Mouse (Mus musculus) hindbrain, embryonic 15.5 days (tissue): Measurements from ENCODE around the gene Tfap4. TPM values are rescaled to one million over a fixed set of nuclear protein-coding genes. Genes with fewer than 3 reads are reported as not detected.
"Not testable (repeated sequence)": the region's sequence is repeated elsewhere in the genome, so short reads cannot be mapped to it uniquely, and the experiment has no call there.

Experiments used
- ATAC-seq: fragments of 200-750 bp; cut with Nextera tagmentation; 2 replicates; pipeline ENCODE4 v1.8.0; 2017; ENCODE audit warnings: low read depth, moderate number of reproducible peaks, moderate TSS enrichment; ENCODE audit not compliant: low FRiP score
- H3K27ac ChIP-seq: fragments of 300-500 bp; sonication (generic); replicated peaks from 2 replicates; pipeline ENCODE4 v1.5.1; 2015; ENCODE audit warnings: mild to moderate bottlenecking, inconsistent platforms
- H3K27me3 ChIP-seq: fragments of 300-500 bp; sonication (generic); 2 replicates; pipeline ENCODE4 v1.6.1; 2015; ENCODE audit warnings: control low read depth, inconsistent platforms
- H3K36me3 ChIP-seq: fragments of 300-500 bp; sonication (generic); 2 replicates; pipeline ENCODE4 v1.6.1; 2015; ENCODE audit warnings: control low read depth, inconsistent platforms
- H3K4me1 ChIP-seq: fragments of 300-500 bp; sonication (generic); replicated peaks from 2 replicates; pipeline ENCODE4 v1.6.1; 2015; ENCODE audit warnings: control low read depth, inconsistent platforms
- H3K4me2 ChIP-seq: fragments of 300-500 bp; sonication (generic); 2 replicates; pipeline ENCODE4 v1.6.1; 2015; ENCODE audit warnings: moderate library complexity, mild to moderate bottlenecking, inconsistent platforms
- H3K4me3 ChIP-seq: fragments of 300-500 bp; sonication (generic); 2 replicates; pipeline ENCODE4 v1.5.1; 2015; ENCODE audit warnings: mild to moderate bottlenecking, inconsistent platforms
- H3K9ac ChIP-seq: fragments of 300-500 bp; sonication (generic); 2 replicates; pipeline ENCODE4 v1.6.1; 2015; ENCODE audit warnings: inconsistent platforms
- H3K9me3 ChIP-seq: fragments of 300-500 bp; sonication (generic); 2 replicates; pipeline ENCODE4 v1.6.1; 2016; ENCODE audit warnings: control low read depth, inconsistent platforms
- WGBS: fragments of 180-500 bp; shearing (Covaris S2); methylation state at CpG from one replicate; pipeline ENCODE4 v1.1.7; 2015; 5-methylcytosine and 5-hydroxymethylcytosine counted together
- polyA plus RNA-seq: library from polyadenylated mRNA; unstranded; fragments of >200 nt; fragmentation: Nextera tagmentation; extraction: Ambion mirVana; gene quantifications from 2 replicates; pipeline ENCODE4 v1.2.1, GENCODE M21; 2015

Tfap4 gene
- polyA plus RNA-seq, 1 experiment from 2014 or later: 8.2 TPM

DNA sequence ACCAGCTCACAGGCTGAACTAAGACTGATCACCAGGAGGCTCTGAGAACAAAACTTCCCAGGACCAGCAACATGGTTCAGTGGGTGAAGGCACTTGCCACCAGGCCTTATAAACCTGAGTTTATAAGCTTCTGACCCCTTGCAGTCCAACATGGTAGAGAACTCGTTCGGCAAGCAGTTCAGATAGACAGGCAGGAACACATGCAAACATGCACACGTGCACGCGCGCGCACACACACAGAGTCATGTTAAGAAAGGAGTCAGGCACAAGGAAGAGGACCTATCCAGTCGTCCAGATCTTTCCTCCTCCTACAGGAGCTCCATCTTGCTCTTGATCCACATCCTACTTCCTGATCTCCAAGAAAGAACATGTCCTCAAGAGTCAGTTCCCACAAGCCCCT lies 12.8 kb downstream of the Tfap4 start:
- Histone ChIP-seq H3K4me2 (no peak overlapping the region), H3K4me3 (no peak overlapping the region), H3K9ac (no peak overlapping the region), H3K36me3 (peaks cover 21% of the 10 kb centered on the region), H3K9me3 (no peaks in the 10 kb centered on the region), H3K27me3 (no peaks in the 10 kb centered on the region), H3K27ac (no peak overlapping the region), H3K4me1 (peaks cover 6% of the 10 kb centered on the region)
- WGBS: 94% methylated on average over 8 of the region's 8 CpGs
- ATAC-seq: no peak

DNA sequence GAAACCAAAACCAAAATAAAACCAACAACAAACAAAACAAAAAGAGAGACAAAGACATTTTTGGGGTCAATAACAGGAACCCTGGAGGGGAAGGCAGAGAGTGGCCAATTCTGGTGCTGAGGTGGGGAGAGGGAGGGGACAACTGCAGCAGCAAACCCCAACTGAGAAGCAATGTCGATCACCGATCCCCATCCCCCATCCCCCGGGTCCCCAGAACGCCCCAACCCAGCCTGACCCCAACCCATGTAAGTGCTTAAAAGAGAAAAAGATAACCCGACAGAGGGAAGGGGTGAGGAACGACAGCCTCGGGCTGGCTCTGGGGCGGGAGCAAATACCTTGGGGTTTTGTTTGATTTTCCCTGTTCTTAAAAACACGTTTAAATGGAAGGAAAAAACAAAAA lies 14.8 kb downstream of the Tfap4 start:
- peaks cover 19% of the 10 kb centered on the region for H3K4me1 ChIP-seq
- H3K4me2 ChIP-seq: no peak overlapping the region
- H3K9ac ChIP-seq: no peak overlapping the region
- no peaks in the 10 kb centered on the region for H3K27me3 ChIP-seq
- H3K9me3 ChIP-seq: no peaks in the 10 kb centered on the region
- no peak overlapping the region for H3K4me3 ChIP-seq
- no peak for ATAC-seq
- H3K27ac ChIP-seq: no peak overlapping the region
- peaks cover 21% of the 10 kb centered on the region for H3K36me3 ChIP-seq
- 76% methylated on average over 9 of the region's 9 CpGs for WGBS

DNA sequence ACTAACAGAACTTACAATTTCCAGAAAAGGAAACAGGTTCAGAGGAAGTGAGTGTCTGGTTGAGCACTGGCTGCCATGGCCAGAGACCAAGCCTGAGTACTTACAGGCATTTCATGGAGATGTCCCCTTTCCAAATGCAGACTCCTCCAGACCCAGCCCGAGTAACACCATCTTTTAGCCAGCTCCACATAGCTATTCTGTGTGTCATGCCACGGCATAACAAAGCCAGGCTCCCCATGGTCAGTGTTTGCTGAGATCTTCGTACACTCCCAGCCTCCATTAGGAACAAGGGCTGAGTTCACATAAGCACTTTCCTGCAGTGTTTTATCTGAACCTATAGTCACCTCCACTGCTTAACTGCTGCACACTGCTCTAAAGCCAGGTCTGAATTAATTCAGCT lies 16.4 kb downstream of the Tfap4 start:
- ATAC-seq: no peak
- 69% methylated on average over 3 of the region's 3 CpGs for WGBS
- peaks cover 12% of the 10 kb centered on the region for H3K36me3 ChIP-seq

DNA sequence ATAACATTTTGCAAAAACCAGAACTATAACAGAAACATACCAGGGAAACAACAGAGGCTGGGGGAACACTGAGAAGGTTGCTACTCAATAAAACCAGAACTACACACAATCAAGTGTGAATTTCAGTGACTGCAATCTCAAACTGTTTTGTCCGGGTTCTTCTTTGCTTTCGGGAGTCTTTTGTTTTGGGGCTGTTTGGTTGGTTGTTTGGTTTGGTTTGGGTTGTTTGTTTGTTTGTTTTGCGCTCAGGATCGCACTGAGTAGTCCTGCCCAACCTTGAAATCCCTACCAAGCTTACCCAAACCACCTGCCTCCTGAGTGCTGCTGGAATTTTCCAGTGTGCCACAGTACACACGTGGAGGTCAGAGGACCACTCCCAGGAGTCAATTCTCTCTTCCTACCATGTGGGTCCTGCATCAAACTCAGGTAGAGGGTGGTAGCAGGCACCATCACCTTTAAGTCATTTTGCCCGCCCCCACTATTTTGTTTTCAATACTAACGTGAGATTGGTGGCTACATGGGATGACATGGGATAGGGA lies 17.3 kb downstream of the Tfap4 start:
- peak overlapping the region; percentile 78; the same call in 1 of the 2 replicates for H3K27ac ChIP-seq
- no peak for ATAC-seq
- H3K4me3 ChIP-seq: peak overlapping the region; percentile 44
- no peaks in the 10 kb centered on the region for H3K27me3 ChIP-seq
- 47% methylated on average over 7 of the region's 7 CpGs for WGBS
- H3K36me3 ChIP-seq: peaks cover 12% of the 10 kb centered on the region
- H3K4me1 ChIP-seq: peaks cover 19% of the 10 kb centered on the region
- peak overlapping the region; percentile 64 for H3K4me2 ChIP-seq
- H3K9me3 ChIP-seq: no peaks in the 10 kb centered on the region
- peak overlapping the region; percentile 1 for H3K9ac ChIP-seq

More for the DNA sequence above, 16.4 kb downstream of the Tfap4 start:
- H3K9ac ChIP-seq: no peak overlapping the region
- no peak overlapping the region for H3K4me2 ChIP-seq
- H3K9me3 ChIP-seq: no peaks in the 10 kb centered on the region
- no peaks in the 10 kb centered on the region for H3K27me3 ChIP-seq
- H3K27ac ChIP-seq: no peak overlapping the region
- H3K4me3 ChIP-seq: no peak overlapping the region
- H3K4me1 ChIP-seq: peaks cover 19% of the 10 kb centered on the region

DNA sequence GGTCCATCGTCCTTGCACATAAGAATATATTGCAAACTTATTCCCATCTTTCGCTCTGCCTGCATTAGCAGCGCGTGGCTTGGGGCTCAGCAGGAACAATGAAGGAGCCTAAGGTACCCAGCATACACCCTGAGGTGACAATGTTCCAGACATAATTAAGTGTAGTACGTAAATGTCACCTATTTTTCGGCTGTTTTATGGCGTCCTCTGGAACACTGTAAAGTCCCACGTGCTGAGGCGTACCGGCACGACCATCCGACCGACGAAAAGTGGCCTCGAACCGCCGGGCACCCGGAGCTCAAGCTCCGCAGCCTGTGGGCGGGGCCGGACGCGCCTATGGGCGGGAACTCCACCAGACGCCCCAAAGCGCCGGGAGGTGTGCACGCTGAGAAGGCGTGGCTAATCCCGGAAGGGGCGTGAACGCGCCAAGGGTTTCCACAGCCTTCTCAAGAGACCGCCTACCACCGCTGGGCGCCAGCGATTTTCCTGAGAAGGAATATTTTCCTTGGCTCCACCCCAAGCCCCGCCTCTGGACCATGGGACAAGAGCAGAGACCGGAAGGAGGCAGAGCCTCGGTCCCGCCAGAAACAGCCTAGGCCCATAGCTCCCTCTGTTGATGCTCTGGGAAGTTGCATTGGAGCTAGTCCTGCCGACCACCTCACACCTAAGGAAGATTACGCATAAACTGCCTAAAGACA lies 18.0 kb downstream of the Tfap4 start, which contains the start of gene Srl:
TSS of gene Srl (minus strand) at position 316 of the 698 bp plus-strand sequence.
- Histone ChIP-seq H3K9me3 (no peaks in the 10 kb centered on the region), H3K9ac (peak within 1 kb of the TSS; percentile 37), H3K4me3 (peak within 1 kb of the TSS; percentile 44), H3K4me1 (peaks cover 19% of the 10 kb centered on the region), H3K27me3 (no peaks in the 10 kb centered on the region), H3K27ac (peak within 1 kb of the TSS; percentile 78), H3K36me3 (peaks cover 12% of the 10 kb centered on the region), H3K4me2 (peak within 1 kb of the TSS; percentile 64)
- WGBS: under 1% methylated on average over 43 of the region's 43 CpGs
- ATAC-seq: peak; percentile 98

DNA sequence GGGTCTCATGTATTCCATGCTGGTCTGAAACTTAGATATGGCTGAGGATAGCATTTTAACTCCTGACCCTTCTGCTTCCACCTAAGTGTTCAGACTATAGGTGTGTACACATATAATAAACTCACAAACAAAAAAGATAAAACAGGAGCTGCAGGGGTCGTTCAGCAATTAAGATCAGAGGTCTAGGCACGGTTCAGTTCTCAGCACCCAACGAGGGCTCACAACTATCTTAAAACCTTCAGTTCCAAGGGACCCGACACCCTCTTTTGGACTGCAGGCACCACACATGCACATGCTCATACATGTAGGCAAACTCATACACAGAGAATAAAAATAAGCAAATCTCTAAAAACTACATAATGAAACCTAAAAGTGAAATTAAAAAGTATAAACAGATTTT lies 18.6 kb downstream of the Tfap4 start:
- ATAC-seq: no peak
- 69% methylated on average over 4 of the region's 4 CpGs for WGBS

DNA sequence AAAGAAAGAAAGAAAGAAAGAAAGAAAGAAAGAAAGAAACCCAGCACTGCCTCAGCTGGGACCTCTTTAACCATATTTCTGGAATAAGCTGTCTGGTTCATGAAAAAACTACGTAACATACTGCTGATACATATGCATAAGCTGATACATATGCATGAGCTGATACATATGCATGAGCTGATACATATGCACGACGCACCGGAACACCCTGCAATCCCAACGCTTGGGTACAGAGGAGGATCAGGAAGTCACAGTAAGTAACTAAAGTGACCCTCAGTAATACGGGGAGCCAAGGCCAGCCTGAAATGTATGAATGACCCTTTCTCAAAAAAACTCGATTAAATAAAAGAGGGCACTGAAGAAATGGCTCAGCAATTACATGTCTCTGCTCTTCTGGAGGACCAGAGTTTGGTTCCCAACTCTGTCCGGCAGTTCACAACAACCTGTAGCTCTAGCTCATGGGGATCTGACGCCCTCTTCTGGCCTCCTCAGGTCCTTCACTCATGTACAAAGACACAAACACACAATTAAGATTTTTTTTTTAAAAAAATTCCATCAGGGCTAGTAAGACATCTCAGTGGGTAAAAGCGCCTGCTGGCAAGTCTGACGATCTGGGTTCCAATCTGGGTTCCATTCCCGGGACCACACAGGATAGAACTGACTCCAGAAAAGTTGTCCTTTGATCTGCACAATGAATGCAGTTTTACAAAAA lies 19.4 kb downstream of the Tfap4 start:
- Histone ChIP-seq H3K9me3 (no peaks in the 10 kb centered on the region), H3K27ac (no peak overlapping the region), H3K4me3 (no peak overlapping the region), H3K4me2 (0 out of 2 replicates have a peak overlapping the region, but pooled peaks have one; percentile 64), H3K4me1 (peaks cover 19% of the 10 kb centered on the region), H3K27me3 (no peaks in the 10 kb centered on the region), H3K9ac (no peak overlapping the region), H3K36me3 (peaks cover 4% of the 10 kb centered on the region; the same call in 1 of the 2 replicates)
- no peak for ATAC-seq
- WGBS: 51% methylated on average over 12 of the region's 12 CpGs

More for the DNA sequence above, 18.6 kb downstream of the Tfap4 start:
- Histone ChIP-seq H3K9me3 (no peaks in the 10 kb centered on the region), H3K27me3 (no peaks in the 10 kb centered on the region), H3K9ac (0 out of 2 replicates have a peak overlapping the region, but pooled peaks have one; percentile 37), H3K4me2 (peak overlapping the region; percentile 64), H3K4me3 (peak overlapping the region; percentile 44), H3K4me1 (peaks cover 19% of the 10 kb centered on the region), H3K36me3 (peaks cover 12% of the 10 kb centered on the region), H3K27ac (no peak overlapping the region)

DNA sequence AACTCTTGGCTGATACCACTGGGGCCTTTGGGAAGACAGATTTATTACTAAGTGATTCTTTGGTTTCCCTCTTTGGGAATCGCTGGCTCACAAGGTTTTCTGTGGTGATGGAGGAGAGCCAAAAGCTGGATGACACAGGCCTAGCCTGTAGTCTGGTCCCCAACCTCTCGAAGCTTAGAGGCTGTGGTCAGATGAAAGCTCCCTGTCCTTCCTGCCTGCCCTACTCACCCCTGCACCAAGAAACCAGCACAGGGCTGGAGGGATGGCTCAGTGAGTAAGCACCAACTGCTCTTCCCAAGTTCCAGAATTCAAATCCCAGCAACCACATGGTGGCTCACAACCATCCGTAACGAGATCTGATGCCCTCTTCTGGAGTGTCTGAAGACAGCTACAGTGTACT lies 20.1 kb downstream of the Tfap4 start:
- H3K9ac ChIP-seq: no peak overlapping the region
- WGBS: 66% methylated on average over 4 of the region's 4 CpGs
- H3K27ac ChIP-seq: no peak overlapping the region
- H3K27me3 ChIP-seq: no peaks in the 10 kb centered on the region
- no peak overlapping the region for H3K4me2 ChIP-seq
- no peak overlapping the region for H3K4me3 ChIP-seq
- no peaks in the 10 kb centered on the region for H3K36me3 ChIP-seq
- no peak for ATAC-seq
- H3K9me3 ChIP-seq: no peaks in the 10 kb centered on the region
- peaks cover 19% of the 10 kb centered on the region for H3K4me1 ChIP-seq

DNA sequence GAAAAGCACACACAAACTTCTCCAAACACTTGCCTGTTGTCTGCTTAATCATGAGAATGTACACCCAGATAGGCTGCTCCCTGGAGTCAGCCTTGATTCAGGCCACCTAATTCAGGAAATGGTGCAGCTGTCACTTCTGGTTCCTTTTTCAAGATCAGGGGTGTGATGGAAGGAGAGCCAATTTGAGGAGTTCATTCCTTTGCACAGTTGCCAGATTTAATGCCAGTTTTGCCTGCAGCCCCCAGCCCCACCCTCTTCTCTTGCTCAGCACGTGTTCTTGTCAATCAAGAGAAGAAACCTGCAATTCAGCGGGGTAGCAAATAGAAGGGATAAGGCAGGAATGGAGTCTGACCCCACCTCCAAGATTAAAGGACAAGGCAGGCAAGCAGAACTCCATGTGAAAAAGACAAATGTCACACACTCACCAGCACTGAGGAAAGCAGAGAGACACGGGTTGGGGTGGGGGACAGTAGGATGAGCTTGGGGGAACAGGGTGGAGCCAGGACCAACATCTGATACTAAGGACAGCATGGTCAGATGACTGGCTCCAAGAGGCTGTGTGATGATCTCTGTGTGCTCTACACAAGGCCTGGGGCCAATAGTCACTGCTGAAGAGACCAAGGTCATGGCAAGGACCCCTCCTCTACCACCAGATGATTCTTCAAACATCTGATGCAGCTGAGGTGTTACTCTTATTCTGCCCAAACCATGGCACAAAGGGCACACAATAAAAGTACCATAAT lies 21.9 kb downstream of the Tfap4 start:
- H3K27ac ChIP-seq: no peak overlapping the region
- no peak overlapping the region for H3K4me3 ChIP-seq
- H3K9ac ChIP-seq: no peak overlapping the region
- H3K4me1 ChIP-seq: peaks cover 19% of the 10 kb centered on the region
- H3K36me3 ChIP-seq: no peaks in the 10 kb centered on the region
- H3K4me2 ChIP-seq: no peak overlapping the region
- H3K9me3 ChIP-seq: no peaks in the 10 kb centered on the region
- ATAC-seq: no peak
- WGBS: 73% methylated on average over 3 of the region's 3 CpGs
- H3K27me3 ChIP-seq: no peaks in the 10 kb centered on the region

DNA sequence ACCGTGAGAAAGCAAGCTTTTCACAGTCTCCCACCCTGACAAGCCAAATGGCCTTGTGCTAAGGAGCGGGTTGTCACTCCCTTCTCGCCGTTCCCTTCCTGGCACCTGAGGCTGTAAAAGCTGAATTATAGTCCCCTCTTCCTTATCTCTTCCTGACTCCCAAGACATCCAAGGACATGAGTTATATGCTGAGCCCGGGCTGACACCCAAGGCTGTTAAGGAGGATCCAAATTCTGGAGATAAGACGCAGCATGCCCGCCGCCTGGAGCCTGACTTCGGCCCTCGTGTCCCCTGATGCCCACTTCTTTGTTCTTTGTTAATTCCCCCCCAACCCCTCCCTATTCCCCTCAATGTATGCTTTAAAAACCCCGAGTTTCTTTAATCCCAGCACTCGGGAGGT lies 32.3 kb downstream of the Tfap4 start:
- 93% methylated on average over 12 of the region's 12 CpGs for WGBS
- ATAC-seq, H3K9me3 ChIP-seq, H3K27me3 ChIP-seq, H3K36me3 ChIP-seq, H3K4me1 ChIP-seq, H3K4me3 ChIP-seq, H3K4me2 ChIP-seq, H3K27ac ChIP-seq, H3K9ac ChIP-seq: not testable (repeated sequence)

DNA sequence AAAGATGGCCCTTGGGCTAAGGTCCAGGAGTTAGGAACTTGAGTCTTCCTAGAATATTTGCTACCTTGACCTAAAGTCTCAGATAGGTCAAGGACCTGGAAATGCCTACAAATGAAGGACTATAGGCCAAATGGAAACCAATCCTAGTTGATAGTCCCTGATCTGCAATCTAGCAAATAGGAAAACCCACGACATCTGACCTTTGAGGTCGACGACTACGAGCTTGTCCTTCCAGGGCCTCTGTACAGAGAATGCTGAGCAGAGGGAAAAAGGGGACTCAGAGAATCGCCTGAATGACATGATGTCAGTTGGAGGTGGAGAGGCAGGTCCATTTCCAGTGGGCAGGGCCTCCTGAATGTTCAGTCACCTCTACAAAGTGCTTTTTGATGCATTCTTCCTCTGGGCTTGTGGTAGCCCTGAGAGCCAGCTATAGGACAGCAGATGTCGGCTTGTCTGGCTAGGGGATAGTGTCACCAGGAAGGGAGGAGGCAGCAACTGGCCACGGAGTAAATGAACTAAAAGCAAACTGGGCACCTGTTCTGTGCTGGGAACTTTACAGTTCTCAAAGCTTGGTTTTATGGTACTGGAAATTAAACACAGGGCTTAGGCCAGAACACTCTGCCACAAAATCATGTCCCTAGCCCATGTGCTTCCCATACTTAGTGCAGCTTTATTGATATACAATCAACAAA lies 36.2 kb downstream of the Tfap4 start:
- no peaks in the 10 kb centered on the region for H3K9me3 ChIP-seq
- H3K27me3 ChIP-seq: no peaks in the 10 kb centered on the region
- no peak overlapping the region for H3K4me2 ChIP-seq
- WGBS: 66% methylated on average over 7 of the region's 7 CpGs
- no peak overlapping the region for H3K4me3 ChIP-seq
- no peak overlapping the region for H3K27ac ChIP-seq
- H3K9ac ChIP-seq: no peak overlapping the region
- ATAC-seq: no peak
- no peaks in the 10 kb centered on the region for H3K36me3 ChIP-seq
- H3K4me1 ChIP-seq: peaks cover 4% of the 10 kb centered on the region
